Mouse (Mus musculus) telencephalon, adult 2 months (tissue): ENCODE results near the gene Tmem229b.
A peak's percentile ranks its signal among the peaks of the same experiment; 100 is the strongest.
"Not testable (repeated sequence)": the region's sequence is repeated elsewhere in the genome, so short reads cannot be mapped to it uniquely, and the experiment has no call there.

Experiments
- DNase-seq: peaks from one replicate; pipeline ENCODE4 v3.0.0-alpha.2; 2011; ENCODE audit warnings: low read depth, low spot score

The Tmem229b gene

DNA sequence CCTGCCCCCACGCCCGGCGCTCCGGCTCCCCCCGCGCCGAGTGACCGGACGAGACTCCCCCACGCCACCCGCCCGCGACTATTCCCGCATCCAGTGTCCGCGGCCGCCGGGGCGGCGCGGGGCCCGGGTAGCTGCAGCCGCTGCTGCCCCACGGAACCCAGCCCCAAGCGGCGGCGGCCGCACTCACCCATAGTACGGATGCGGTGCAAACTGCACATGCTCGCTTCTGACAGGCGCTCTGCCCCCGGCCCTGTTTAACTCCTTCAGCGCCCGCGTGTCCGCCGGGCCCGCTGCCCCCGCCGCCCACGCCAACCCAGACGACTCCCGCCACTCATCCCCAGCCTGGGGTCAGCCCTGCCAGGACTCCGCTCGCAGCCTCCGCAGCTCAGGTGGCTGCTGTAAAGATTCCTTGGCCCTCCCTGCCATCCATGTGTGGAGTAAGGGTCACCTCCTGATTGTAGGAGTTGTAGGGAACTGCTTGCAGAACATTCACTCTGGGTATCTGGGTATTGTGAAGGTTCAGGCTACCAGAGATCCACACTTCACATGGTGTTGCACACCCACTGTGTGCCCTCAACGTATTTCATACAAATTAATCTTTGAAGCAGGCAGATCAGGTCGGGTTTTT is at the start of gene Tmem229b:
Tmem229b (minus strand) TSS at position 502 of the 628 bp plus-strand sequence.
- DNase-seq = no peak

- DNase-seq = no peak
Measured at GRCm38 (mm10) chr12:79055276-79055675, 47.8 kb upstream of the Tmem229b start.

DNA sequence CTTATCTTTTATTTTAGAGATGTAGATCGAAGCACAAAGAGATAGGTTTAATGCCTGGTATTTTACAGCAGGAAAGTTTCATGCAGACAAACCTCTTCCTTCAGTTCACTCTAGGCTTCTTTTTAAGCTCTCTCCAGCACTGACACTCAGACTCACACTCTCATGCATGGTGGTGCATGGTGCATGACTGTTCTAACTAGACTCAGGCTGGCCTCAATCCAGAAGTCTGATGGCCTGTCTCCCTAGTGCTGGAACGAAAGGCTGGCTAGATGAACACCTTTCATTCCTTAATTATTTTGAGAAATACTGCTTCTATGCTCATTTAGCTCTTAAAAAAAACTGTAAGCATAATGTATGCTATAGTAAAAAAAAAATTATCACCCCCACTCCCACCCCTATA is 44.6 kb upstream of the Tmem229b start:
- DNase-seq = no peak

- no peak for DNase-seq
Measured at GRCm38 (mm10) chr12:79050545-79051212, 43.3 kb upstream of the Tmem229b start.

DNA sequence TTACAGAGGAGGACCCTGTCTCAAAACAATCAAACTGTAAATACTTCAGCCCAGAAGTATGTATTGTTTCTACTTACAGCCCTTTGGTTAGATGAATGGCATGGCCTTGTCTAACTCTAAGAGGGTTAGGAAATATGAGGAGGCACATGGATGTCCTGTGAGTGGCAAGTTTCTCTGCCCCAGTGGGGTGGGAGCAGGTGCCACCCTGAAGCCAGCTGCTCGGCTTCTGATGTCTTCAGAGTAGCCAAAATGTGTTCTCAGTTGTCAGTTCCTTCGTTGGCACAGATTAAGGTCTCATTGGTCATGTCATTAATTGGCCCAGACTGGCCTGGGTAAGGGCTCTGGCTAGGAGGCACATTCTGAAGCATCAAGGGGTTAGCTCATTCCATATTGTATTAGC is 42.4 kb upstream of the Tmem229b start:
- no peak for DNase-seq

GRCm38 (mm10) chr12:79048898-79049297 is 41.5 kb upstream of the Tmem229b start:
- DNase-seq = no peak

- DNase-seq = no peak
Measured at GRCm38 (mm10) chr12:79047203-79047602, 39.8 kb upstream of the Tmem229b start.

DNA sequence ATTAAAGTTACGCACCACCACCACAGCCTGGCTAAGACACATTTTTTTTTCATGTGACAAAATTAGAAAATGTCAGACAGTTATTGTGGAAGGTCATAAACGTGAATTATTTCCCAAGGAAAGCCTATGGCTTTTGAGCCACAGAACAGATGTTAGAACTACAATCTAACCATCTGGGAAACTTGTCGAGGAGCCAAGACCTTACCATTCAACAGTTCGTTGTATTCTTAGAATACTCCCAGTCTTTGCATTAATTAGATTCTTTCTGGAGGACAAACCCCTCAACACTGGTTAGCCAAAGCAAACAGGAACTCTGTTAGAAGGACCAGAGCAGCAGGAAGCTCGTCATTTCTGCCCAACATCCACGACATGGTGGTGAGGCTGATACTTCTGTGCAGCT is 38.7 kb upstream of the Tmem229b start:
- DNase-seq = peak; percentile 21

DNA sequence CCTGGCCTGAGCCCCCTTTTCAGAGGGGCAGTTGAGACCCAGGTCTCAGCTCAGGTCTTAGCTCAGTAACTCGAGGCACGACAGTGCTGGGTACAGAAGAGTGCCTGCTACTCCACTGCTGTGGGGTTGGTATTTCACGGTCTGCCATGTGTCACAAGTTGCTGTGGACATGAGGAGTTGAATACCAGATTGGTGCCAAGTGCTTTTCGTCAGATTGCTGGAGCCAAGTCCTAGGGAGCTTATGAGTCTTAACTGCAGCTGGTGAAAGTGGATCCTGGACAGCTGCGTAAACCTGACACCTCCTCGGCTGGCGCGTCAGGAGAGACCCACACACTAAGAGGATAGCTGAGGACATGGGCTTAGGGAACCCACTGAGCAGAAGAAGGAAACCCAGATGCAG is 37.2 kb upstream of the Tmem229b start:
- DNase-seq = peak; percentile 32

- no peak for DNase-seq
Measured at GRCm38 (mm10) chr12:79041436-79041835, 34.0 kb upstream of the Tmem229b start.

DNA sequence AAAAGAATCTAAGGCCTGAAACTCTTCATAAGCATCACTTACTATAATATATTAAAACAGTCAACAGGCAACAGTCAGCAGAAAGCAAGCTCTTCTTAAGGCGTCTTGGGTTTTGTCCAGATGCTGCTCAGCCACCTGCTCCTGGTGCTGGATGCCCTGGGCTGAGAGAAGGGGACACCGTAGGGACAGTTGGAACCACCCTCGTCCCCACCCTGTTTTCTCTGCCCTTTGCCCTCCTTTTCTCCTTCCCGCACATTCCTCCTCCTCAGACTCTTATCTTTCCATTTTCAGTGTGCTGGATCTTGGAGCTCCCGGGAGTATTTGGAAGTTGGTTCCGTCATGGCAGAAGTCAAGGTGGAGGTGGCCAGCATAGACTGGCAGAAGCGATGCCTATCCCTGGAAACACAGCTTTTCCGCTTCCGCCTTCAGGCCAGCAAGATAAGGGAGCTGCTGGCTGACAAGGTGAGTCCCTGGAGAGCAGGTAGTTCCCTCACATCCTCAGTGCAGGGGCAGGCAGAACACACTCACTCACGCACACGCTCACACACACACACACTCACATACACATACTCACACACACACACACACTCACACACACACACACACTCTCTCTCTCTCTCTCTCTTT is 32.9 kb upstream of the Tmem229b start:
- no peak for DNase-seq

GRCm38 (mm10) chr12:79039708-79040107 is 32.3 kb upstream of the Tmem229b start:
- DNase-seq = no peak

GRCm38 (mm10) chr12:79035349-79035748 is 27.9 kb upstream of the Tmem229b start:
- DNase-seq = peak; percentile 82

GRCm38 (mm10) chr12:79034331-79034730 is 26.9 kb upstream of the Tmem229b start:
- DNase-seq = no peak

DNA sequence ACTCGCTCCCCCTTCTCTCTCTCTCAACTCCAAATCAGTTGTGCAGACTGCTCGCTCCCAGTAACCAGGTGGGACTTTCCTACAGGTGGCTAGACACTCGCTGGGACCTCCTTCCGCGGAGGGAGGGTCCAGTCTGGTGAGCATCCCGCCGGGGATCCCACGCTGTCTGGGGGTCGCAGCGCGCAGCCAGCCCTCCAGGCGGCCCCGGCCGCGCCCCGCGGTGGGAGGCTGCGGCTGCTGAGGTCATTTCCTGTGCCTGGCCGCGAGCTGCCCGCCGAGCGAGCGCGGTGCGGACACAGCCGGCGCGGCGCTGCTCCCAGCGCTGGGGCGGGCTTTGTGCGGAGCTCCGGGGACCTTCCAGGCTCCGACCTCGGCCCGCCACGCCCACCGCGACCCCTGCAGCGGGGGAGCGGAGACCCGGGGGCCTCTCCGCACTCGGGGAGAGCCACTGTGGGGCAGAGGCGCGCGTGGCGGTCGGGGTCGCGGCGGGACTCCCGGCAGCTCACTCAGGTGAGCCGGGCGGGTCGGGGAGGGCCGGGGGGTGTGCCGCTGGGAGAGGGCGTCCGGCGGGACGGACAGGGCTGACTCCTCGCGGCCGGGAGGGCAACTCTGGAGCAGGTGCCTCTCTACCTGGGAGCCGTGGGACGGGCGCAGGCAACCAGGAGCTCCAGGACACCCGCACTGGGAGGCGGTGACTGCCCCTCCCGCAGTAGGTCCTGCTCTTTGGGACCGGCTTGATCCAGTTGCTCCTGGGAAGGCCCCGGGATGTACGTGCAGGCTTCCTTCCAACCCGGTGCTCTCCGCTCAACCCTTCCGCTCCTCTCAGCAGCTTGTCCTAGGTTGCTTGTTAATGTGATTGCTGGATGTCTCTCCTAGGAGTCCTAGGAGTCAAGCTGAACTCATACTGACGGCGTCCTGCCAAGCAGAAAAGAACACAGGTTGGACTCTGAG is 21.8 kb upstream of the Tmem229b start, which contains the start of gene Plekhh1:
Plekhh1 (plus strand) TSS at position 253 of the 951 bp plus-strand sequence.
- DNase-seq = no peak

- DNase-seq = not testable (repeated sequence)
Measured at GRCm38 (mm10) chr12:79027526-79027925, 20.1 kb upstream of the Tmem229b start.

DNA sequence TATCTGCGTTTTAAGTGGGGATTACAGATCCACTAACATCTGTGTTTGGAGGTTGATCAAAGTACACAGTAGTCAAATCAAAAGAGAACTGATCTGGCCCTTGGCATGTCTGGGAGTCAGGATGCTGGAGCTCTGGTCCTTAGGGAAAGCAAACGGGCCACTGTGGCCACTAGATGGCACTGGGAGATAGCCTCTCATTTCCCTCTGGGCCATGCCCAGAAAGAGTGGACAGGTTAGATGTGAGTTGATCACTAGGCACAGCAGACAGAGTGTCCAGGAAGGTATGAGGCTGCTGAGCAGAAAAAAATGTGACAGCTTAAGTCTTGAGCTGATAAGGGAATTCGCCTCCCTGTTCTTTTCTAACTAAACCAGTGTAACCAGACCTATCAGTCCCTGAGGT is 15.5 kb upstream of the Tmem229b start:
- DNase-seq = no peak

GRCm38 (mm10) chr12:79021902-79022301 is 14.5 kb upstream of the Tmem229b start:
- no peak for DNase-seq

DNA sequence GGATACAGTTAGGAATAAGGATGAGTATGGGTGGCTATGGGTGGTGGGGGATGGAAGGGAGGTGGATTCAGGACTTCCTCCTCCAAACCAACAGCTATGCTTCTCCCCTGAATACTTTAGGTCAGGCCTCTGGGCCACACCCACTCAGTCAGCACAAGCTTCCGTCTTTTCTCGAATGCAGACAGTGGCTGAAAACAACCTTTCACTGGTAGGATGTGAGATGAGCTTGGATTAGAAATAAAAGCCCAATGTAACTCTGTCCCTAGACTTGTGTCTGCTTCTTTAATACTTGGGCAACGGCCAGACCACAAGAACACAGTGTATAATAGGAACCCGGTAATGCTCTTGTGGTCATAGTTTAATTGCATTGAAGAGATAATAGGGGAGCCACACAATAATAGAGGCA is 10.6 kb upstream of the Tmem229b start:
- DNase-seq = no peak

GRCm38 (mm10) chr12:79016109-79016508 is 8.7 kb upstream of the Tmem229b start:
- no peak for DNase-seq

DNA sequence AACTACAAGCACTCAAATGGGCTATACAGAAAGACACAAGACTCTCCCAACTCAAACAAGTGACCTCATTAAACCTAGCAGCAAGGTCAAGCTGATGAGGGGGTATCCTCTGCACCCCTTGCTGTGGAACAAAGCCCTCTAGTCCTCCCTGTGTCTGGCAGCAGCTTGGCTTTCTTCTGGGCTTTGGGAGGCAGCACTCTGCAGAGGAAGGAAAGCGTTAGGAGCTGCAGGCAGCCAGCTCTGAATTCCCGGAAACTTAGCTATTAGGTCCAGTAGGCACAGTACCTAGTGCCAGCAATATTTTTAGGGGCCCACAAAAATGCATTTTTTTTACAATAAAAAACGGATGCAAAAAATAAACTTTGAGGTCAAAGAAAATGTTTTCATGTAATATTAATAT is 3.1 kb upstream of the Tmem229b start:
- no peak for DNase-seq
